Mouse (Mus musculus) neural tube, embryonic 11.5 days (tissue): ENCODE measurements around the gene Cd86. TPM values are rescaled to one million over a fixed set of nuclear protein-coding genes. Genes with fewer than 3 reads are reported as not detected.

Experiments used
- ATAC-seq: fragments of 200-750 bp; cut with Nextera tagmentation; 2 replicates; pipeline ENCODE4 v1.8.0; 2017; ENCODE audit warnings: moderate number of reproducible peaks, mild to moderate bottlenecking, moderate TSS enrichment, moderate library complexity; ENCODE audit not compliant: insufficient read depth, low FRiP score, low TSS enrichment
- DNase-seq: peaks from one replicate; pipeline ENCODE4 v3.0.0-alpha.2; 2015; ENCODE audit warnings: low spot score
- H3K27ac ChIP-seq: fragments of 300-500 bp; sonication (generic); 2 replicates; pipeline ENCODE4 v1.5.1; 2014; ENCODE audit warnings: low read depth, mild to moderate bottlenecking, low read length
- H3K27me3 ChIP-seq: fragments of 300-500 bp; sonication (generic); 2 replicates; pipeline ENCODE4 v1.6.1; 2014; ENCODE audit warnings: mild to moderate bottlenecking, low read length, mixed read lengths; ENCODE audit not compliant: control insufficient read depth, insufficient read depth
- H3K36me3 ChIP-seq: fragments of 300-500 bp; sonication (generic); 2 replicates; pipeline ENCODE4 v1.6.1; 2014; ENCODE audit warnings: mild to moderate bottlenecking, low read length, moderate library complexity, mixed read lengths; ENCODE audit not compliant: control insufficient read depth, insufficient read depth
- H3K4me1 ChIP-seq: fragments of 300-500 bp; sonication (generic); 2 replicates; pipeline ENCODE4 v1.6.1; 2014; ENCODE audit warnings: low read length, mixed read lengths; ENCODE audit not compliant: control insufficient read depth, insufficient read depth
- H3K4me2 ChIP-seq: fragments of 300-500 bp; sonication (generic); 2 replicates; pipeline ENCODE4 v1.6.1; 2014; ENCODE audit warnings: low read depth, mild to moderate bottlenecking, moderate library complexity
- H3K4me3 ChIP-seq: fragments of 300-500 bp; sonication (generic); 2 replicates; pipeline ENCODE4 v1.5.1; 2014; ENCODE audit warnings: low read depth, low read length
- H3K9ac ChIP-seq: fragments of 300-500 bp; sonication (generic); 2 replicates; pipeline ENCODE4 v1.6.1; 2014; ENCODE audit warnings: mild to moderate bottlenecking, low read length
- H3K9me3 ChIP-seq: fragments of 300-500 bp; sonication (generic); 2 replicates; pipeline ENCODE4 v1.6.1; 2016; ENCODE audit warnings: low read length; ENCODE audit not compliant: control insufficient read depth
- WGBS: fragments of 180-500 bp; shearing (Covaris S2); extraction: QIAGEN DNeasy Blood & Tissue Kit; methylation state at CpG from one replicate; pipeline ENCODE4 v1.1.7; 2014; 5-methylcytosine and 5-hydroxymethylcytosine counted together
- polyA plus RNA-seq: library from polyadenylated mRNA; unstranded; fragments of >200 nt; fragmentation: Nextera tagmentation; extraction: Ambion mirVana; gene quantifications from 2 replicates; pipeline ENCODE4 v1.2.1, GENCODE M21; 2014

The Cd86 gene
- 0.78 and 0.92 TPM in 2 replicates for polyA plus RNA-seq

DNA sequence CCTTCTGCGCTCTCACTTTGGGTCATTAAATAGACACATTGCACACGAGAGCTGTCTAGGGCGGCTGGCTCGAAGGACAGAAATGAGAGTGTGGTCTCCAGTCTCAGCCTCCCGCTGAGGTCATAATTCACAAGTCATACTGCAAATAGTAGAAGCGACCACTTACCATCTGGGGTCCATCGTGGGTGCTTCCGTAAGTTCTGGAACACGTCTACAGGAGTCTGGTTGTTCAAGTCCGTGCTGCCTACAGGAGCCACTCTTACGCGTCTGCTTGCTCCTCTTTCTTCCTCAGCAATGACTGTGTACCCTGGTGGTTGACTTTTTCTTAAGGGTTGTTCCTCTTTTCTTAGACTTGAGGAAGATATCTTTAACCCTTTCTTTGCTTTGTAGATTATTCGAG lies at the start of gene Cd86:
Gene Cd86 (minus strand): TSS at position 300 of the 400 bp plus-strand sequence.
- no peak for ATAC-seq
- H3K4me1 ChIP-seq = no peaks in the 10 kb centered on the region
- H3K9ac ChIP-seq = no peak within 1 kb of the TSS
- no peaks in the 10 kb centered on the region for H3K27me3 ChIP-seq
- WGBS = 83% methylated on average over 13 of the region's 13 CpGs
- H3K36me3 ChIP-seq = no peaks in the 10 kb centered on the region
- no peak for DNase-seq
- no peak within 1 kb of the TSS for H3K4me3 ChIP-seq
- no peak within 1 kb of the TSS for H3K4me2 ChIP-seq
- no peak within 1 kb of the TSS for H3K27ac ChIP-seq
- H3K9me3 ChIP-seq = no peaks in the 10 kb centered on the region

DNA sequence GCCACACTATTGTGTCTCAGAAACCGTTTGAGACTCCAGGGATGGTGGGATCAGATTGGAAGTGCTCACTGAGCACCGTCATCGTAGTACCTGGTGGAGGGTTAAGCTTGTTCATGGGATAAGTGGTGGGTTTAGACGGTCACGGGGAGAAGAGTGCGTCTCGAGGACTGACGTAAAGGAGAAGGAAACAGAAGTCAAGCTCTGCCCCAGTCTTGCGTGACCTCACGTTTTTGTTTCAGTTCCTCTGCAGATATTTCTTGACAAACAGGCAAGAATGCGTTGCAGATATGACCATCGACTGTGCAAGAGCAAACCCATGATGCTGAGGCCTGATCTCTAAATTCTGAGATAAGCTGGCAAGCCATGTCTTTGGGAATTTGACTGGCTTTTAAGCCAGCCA lies 45.9 kb upstream of the Cd86 start:
- Histone ChIP-seq H3K9ac (no peak overlapping the region), H3K36me3 (no peaks in the 10 kb centered on the region), H3K4me2 (no peak overlapping the region), H3K27me3 (no peaks in the 10 kb centered on the region), H3K27ac (no peak overlapping the region), H3K4me1 (no peaks in the 10 kb centered on the region), H3K9me3 (no peaks in the 10 kb centered on the region), H3K4me3 (no peak overlapping the region)
- ATAC-seq = no peak
- 93% methylated on average over 12 of the region's 12 CpGs for WGBS
- no peak for DNase-seq

DNA sequence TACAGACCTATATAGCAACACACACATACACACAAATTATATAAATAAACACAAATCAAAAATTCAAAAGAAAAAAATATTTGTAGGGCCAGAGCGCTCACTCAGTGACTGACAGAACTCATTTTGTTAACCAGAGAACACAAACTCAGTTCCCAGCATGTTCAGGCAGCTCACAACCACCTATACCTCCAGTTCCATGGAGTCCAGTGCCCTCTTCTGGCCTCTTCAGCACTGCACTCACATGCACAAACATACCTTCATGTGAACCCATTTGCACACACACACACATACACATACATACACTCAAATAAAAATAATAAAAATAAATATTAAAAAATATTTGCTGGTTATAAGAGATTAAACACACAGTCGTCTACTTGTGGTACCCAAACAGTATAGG lies 44.9 kb upstream of the Cd86 start:
- Histone ChIP-seq H3K36me3 (no peaks in the 10 kb centered on the region), H3K9me3 (no peaks in the 10 kb centered on the region), H3K9ac (no peak overlapping the region), H3K27ac (no peak overlapping the region), H3K4me3 (no peak overlapping the region), H3K27me3 (no peaks in the 10 kb centered on the region), H3K4me2 (no peak overlapping the region), H3K4me1 (no peaks in the 10 kb centered on the region)
- 87% methylated on average over 2 of the region's 2 CpGs for whole genome bisulfite sequencing
- ATAC-seq = no peak
- no peak for DNase-seq

DNA sequence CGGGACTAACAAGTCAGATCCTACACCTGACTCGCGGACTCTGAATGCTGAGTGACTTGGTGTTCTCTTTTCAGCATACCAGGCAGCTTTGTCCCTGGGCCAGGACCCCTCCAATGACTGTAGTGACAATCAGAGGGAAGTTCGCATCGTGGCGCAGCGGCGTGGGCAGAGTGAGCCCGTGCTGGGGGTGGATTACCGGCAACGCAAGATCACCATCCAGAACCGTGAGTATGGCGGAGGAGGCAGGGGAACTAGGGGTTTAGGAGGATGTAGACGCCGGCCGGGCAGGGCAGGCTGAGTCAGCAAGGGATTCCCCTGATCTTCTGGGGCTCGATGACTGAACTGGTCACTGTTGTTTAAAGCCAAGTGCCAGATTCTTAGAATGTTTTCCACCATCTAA lies 43.5 kb upstream of the Cd86 start:
- WGBS = 95% methylated on average over 17 of the region's 17 CpGs
- H3K36me3 ChIP-seq = no peaks in the 10 kb centered on the region
- no peaks in the 10 kb centered on the region for H3K9me3 ChIP-seq
- H3K4me1 ChIP-seq = no peaks in the 10 kb centered on the region
- H3K9ac ChIP-seq = no peak overlapping the region
- no peaks in the 10 kb centered on the region for H3K27me3 ChIP-seq
- H3K4me2 ChIP-seq = no peak overlapping the region
- no peak for DNase-seq
- H3K27ac ChIP-seq = no peak overlapping the region
- no peak for ATAC-seq
- no peak overlapping the region for H3K4me3 ChIP-seq

DNA sequence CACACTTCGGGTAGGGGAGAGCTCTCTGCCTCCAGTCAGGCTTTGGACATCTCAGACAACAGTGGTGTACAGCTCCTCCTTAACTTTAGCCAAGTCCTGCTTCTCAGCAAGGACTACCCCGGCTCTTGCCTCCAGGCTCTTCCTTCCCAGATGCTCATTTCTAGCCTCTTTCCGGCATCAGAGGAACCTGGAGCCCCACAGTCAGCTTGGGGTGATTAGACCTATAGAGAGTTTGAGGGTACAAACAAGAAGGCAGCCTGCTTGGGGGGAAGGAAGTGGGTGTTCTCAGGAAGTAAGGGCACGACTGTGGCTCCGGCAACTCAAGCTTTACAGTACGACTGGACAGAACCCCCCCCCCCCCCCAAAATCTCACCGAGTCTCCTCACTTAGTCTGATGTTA lies 42.9 kb upstream of the Cd86 start:
- ATAC-seq (no peak), DNase-seq (no peak)
- no peak overlapping the region for H3K4me3 ChIP-seq
- H3K4me2 ChIP-seq = no peak overlapping the region
- 87% methylated on average over 7 of the region's 7 CpGs for WGBS
- no peaks in the 10 kb centered on the region for H3K9me3 ChIP-seq
- H3K27me3 ChIP-seq = no peaks in the 10 kb centered on the region
- H3K9ac ChIP-seq = no peak overlapping the region
- H3K4me1 ChIP-seq = no peaks in the 10 kb centered on the region
- no peak overlapping the region for H3K27ac ChIP-seq
- H3K36me3 ChIP-seq = no peaks in the 10 kb centered on the region

DNA sequence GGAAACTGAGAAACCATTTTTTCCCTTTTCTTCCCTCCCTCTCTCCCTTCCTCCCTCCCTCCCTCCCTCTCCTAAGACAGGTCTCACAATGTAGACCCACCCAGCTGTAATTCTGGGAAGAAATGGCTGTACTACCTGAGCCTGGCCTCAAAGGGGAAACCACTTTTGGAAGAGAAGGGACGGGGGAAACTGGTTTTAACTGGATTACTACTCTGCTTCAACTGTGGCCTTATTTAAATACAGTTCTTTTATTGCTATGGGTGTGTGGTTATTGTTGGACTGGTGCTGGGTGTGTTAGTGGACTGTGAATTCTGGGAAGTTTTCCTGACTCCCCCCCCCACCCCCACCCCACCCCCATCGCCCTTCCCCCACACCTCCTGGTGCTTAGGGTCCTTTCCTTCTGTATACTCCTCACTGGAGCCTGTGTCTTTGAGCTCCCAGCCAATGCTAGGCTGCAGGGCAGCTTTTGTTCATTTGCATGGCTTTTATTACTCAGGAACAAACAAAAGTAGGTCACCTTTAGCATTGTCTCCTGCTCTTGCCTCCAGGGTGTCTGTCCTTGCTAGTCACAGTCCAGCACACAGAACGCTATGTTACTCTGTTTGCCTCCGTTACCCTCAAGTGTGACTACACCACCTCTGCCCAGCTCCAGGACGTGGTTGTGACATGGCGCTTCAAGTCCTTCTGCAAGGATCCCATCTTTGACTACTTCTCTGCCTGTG lies 42.0 kb upstream of the Cd86 start:
- Histone ChIP-seq H3K4me3 (no peak overlapping the region), H3K27ac (no peak overlapping the region), H3K4me1 (no peaks in the 10 kb centered on the region), H3K27me3 (no peaks in the 10 kb centered on the region), H3K4me2 (no peak overlapping the region), H3K9ac (no peak overlapping the region), H3K36me3 (no peaks in the 10 kb centered on the region), H3K9me3 (no peaks in the 10 kb centered on the region)
- 72% methylated on average over 6 of the region's 6 CpGs for WGBS
- ATAC-seq = no peak
- DNase-seq = no peak

DNA sequence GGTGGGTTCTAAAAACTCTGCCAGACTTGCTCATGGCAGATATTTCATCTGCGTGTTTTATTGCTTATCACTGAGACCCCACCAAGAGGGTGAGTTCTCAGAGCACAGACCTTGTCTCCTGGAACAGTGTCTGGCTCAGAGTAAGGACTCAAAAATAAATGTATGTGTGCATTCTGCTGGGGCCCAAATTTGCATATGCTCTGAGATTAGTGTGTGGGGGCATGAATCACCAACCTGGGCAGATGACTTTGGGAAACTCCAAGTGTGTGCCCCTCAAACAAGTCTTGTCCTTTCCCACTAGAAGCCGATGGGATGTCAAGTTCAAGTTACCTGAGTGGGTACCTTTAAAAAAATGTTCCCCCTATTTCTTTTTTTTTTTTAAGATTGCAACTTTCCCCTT lies 34.6 kb upstream of the Cd86 start:
- DNase-seq (no peak), ATAC-seq (no peak)
- H3K36me3 ChIP-seq = no peaks in the 10 kb centered on the region
- no peak overlapping the region for H3K9ac ChIP-seq
- H3K4me3 ChIP-seq = no peak overlapping the region
- no peaks in the 10 kb centered on the region for H3K4me1 ChIP-seq
- H3K27ac ChIP-seq = no peak overlapping the region
- no peaks in the 10 kb centered on the region for H3K27me3 ChIP-seq
- H3K4me2 ChIP-seq = no peak overlapping the region
- no peaks in the 10 kb centered on the region for H3K9me3 ChIP-seq
- WGBS = 87% methylated on average over 2 of the region's 2 CpGs

DNA sequence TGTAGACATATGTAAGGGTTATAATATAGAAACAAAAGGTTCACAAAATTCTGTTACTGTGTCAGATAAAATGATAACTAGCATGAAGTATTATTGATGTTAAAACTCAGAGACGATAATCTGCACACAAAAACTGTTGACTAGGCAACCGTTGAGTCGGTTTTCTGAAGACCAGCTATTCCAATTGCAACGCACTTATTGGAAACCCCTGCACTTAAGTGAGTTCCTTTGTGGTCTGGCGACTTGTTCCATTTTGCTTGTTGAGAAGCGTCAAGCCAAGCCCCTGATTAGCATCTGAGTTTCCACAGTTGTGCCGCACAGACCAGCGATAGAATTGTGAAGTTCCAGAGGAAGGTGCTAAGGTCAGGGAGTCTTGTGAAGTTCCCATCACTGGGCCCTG lies 31.4 kb upstream of the Cd86 start:
- no peak overlapping the region for H3K9ac ChIP-seq
- no peak overlapping the region for H3K27ac ChIP-seq
- no peak for DNase-seq
- no peak overlapping the region for H3K4me3 ChIP-seq
- H3K36me3 ChIP-seq = no peaks in the 10 kb centered on the region
- H3K9me3 ChIP-seq = no peaks in the 10 kb centered on the region
- H3K4me2 ChIP-seq = no peak overlapping the region
- 85% methylated on average over 8 of the region's 8 CpGs for WGBS
- 0 out of 2 replicates have a peak, but pooled peaks cover 3% of the 10 kb centered on the region for H3K4me1 ChIP-seq
- H3K27me3 ChIP-seq = peaks cover 14% of the 10 kb centered on the region
- ATAC-seq = no peak

DNA sequence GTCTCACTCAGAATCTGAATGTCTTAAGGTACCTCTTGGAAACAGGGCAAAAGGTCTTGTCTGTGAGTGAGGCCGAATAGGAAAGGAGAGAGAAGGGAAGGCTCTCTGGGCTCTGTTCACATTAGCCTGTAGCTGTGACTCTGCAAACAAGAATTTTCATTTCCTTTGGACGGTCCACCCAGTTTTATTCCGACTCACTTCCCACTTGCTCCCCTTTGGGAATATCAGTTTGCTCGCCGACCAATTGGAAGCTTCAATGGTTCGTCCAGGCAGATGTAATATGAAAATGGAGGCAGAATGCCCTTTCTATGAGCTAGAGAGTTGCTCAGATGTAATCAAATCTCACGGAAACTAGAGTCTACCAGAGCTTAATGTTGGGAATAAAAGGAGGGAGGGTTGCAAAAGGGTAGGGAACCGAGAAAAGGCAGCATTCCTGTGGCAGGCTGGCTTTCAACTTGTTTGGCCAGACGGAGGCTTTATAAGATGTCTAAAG lies 29.0 kb upstream of the Cd86 start:
- no peak for ATAC-seq
- 0 out of 2 replicates have a peak, but pooled peaks cover 3% of the 10 kb centered on the region for H3K4me1 ChIP-seq
- no peaks in the 10 kb centered on the region for H3K9me3 ChIP-seq
- no peak overlapping the region for H3K9ac ChIP-seq
- peaks cover 14% of the 10 kb centered on the region for H3K27me3 ChIP-seq
- WGBS = 69% methylated on average over 9 of the region's 9 CpGs
- no peak overlapping the region for H3K4me2 ChIP-seq
- H3K4me3 ChIP-seq = no peak overlapping the region
- H3K27ac ChIP-seq = no peak overlapping the region
- H3K36me3 ChIP-seq = no peaks in the 10 kb centered on the region
- no peak for DNase-seq
